Mouse (Mus musculus): Measurements from ENCODE around the gene Itpr2.

DNA sequence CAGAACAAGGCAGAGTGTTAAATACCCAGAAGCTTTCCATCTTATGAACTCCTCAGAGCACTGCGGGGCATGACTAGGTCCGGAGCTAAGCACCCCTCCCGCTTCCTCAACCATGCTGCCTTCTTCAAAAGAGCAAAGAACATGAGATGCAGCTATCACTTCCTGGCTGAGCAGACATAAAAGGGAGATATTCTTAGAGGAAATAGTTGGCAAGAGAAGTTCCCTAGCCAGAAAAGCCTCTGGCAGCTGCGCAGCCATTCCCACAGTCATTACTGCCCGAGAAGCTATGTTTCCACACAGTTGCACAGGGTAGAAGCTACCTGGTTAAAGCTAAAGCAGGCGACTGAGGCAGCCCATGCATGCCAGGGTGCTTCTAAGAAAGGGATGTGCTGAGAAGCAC lies 20.6 kb downstream of the Itpr2 start:
- TF ChIP-seq CTCF (conservative IDR thresholded peaks at IDR 0.05; ENCODE audit: insufficient read depth, insufficient read length, low read depth, low read length) (no peak), POLR2A (IDR thresholded peaks at IDR 0.05; ENCODE audit: low read depth, low read length) (no peak)

Data from kidney, adult 2 months (tissue).